Mouse (Mus musculus) CH12.LX (cell line): ENCODE results near the gene Cyp1a1. TPM values are rescaled to one million over a fixed set of nuclear protein-coding genes. Genes with fewer than 3 reads are reported as not detected.

Source experiments
- DNase-seq: peaks from one replicate; pipeline ENCODE4 v3.0.0-alpha.2; 2013; ENCODE audit errors: extremely low read depth
- H3K27ac ChIP-seq: 2 replicates; pipeline ENCODE4 v1.5.1; 2012; ENCODE audit warnings: low read depth, mild to moderate bottlenecking, control low read depth, moderate library complexity; ENCODE audit not compliant: insufficient read depth
- H3K27me3 ChIP-seq: replicated peaks from 2 replicates; pipeline ENCODE3; 2012; ENCODE audit warnings: inconsistent platforms
- H3K36me3 ChIP-seq, 2 experiments: replicated peaks in 1 of 2; 2 replicates each; pipeline versions ENCODE3 to v1.6.1; 2012; ENCODE audit warnings: inconsistent platforms in 1 of 2, low read length in 1 of 2, mild to moderate bottlenecking in 1 of 2, mixed read lengths in 1 of 2, moderate library complexity in 1 of 2; ENCODE audit not compliant: control insufficient read depth in 1 of 2, insufficient read depth in 1 of 2
- H3K4me1 ChIP-seq, 2 experiments: 2 replicates each; pipeline ENCODE4 v1.6.1; 2012; ENCODE audit warnings: inconsistent platforms in 1 of 2, moderate library complexity in 1 of 2; ENCODE audit not compliant: insufficient read depth in 2 of 2, control insufficient read depth in 1 of 2
- H3K4me2 ChIP-seq: 2 replicates; pipeline ENCODE4 v1.6.1; 2012; ENCODE audit warnings: low read depth, mild to moderate bottlenecking, control low read depth; ENCODE audit not compliant: poor library complexity, insufficient read depth, severe bottlenecking
- H3K4me3 ChIP-seq, 3 experiments: fragments of 150-350 bp in 1 of 3; sonication (generic) in 1 of 3; replicated peaks in 1 of 3; 2 replicates each; pipeline versions ENCODE3 to v1.5.1; 2011 to 2012; ENCODE audit warnings: low read depth in 2 of 3, low read length in 2 of 3, mild to moderate bottlenecking in 2 of 3, moderate library complexity in 2 of 3, control low read depth in 1 of 3, improper control_type of control experiment in 1 of 3, inconsistent platforms in 1 of 3, mixed read lengths in 1 of 3; ENCODE audit not compliant: poor library complexity in 1 of 3
- H3K79me2 ChIP-seq: replicated peaks from 2 replicates; pipeline ENCODE4 v1.6.1; 2012; ENCODE audit warnings: mild to moderate bottlenecking, moderate library complexity; ENCODE audit not compliant: control insufficient read depth, poor library complexity, insufficient read depth, severe bottlenecking; ENCODE audit errors: extremely low read depth
- H3K9ac ChIP-seq: 2 replicates; pipeline ENCODE4 v1.6.1; 2012; ENCODE audit warnings: low read depth, mild to moderate bottlenecking, control low read depth, moderate library complexity; ENCODE audit not compliant: insufficient read depth
- H3K9me3 ChIP-seq: replicated peaks from 2 replicates; pipeline ENCODE3; 2012; ENCODE audit warnings: low read length, inconsistent platforms, mixed read lengths
- BHLHE40 ChIP-seq: IDR thresholded peaks from 2 replicates; pipeline ENCODE4 v1.6.1; 2011; ENCODE audit warnings: mild to moderate bottlenecking, low read depth, low read length, improper control_type of control experiment
- CHD1 ChIP-seq: IDR thresholded peaks from 2 replicates; pipeline ENCODE4 v1.6.1; 2012; ENCODE audit warnings: low read depth, low read length, improper control_type of control experiment, inconsistent platforms
- CHD2 ChIP-seq: IDR thresholded peaks from 2 replicates; pipeline ENCODE4 v1.6.1; 2011; ENCODE audit warnings: low read length, improper control_type of control experiment
- CTCF ChIP-seq, 2 experiments: IDR thresholded peaks in 1 of 2; conservative IDR thresholded peaks in 1 of 2; 2 replicates each; pipeline ENCODE4 v1.5.1; 2011 to 2012; ENCODE audit warnings: low read depth in 2 of 2, low read length in 2 of 2, improper control_type of control experiment in 1 of 2, inconsistent platforms in 1 of 2, mild to moderate bottlenecking in 1 of 2, moderate library complexity in 1 of 2
- E2F4 ChIP-seq: IDR thresholded peaks from 2 replicates; pipeline ENCODE4 v1.6.1; 2011; ENCODE audit warnings: low read depth, low read length, improper control_type of control experiment; ENCODE audit not compliant: insufficient replicate concordance
- EP300 ChIP-seq: IDR thresholded peaks from 2 replicates; pipeline ENCODE4 v1.6.1; 2011; ENCODE audit warnings: low read length, improper control_type of control experiment
- ETS1 ChIP-seq: conservative IDR thresholded peaks from 2 replicates; pipeline ENCODE4 v1.6.1; 2012; ENCODE audit warnings: low read depth, mild to moderate bottlenecking, inconsistent platforms, low read length, improper control_type of control experiment, moderate library complexity
- GABPA ChIP-seq: IDR thresholded peaks from 2 replicates; pipeline ENCODE4 v1.6.1; 2012; ENCODE audit warnings: low read depth, low read length, improper control_type of control experiment, inconsistent platforms; ENCODE audit not compliant: insufficient replicate concordance
- HCFC1 ChIP-seq: IDR thresholded peaks from 2 replicates; pipeline ENCODE4 v1.6.1; 2012; ENCODE audit warnings: low read depth, mild to moderate bottlenecking, inconsistent platforms, low read length, improper control_type of control experiment
- IRF4 ChIP-seq: IDR thresholded peaks from 2 replicates; pipeline ENCODE4 v1.6.1; 2014; ENCODE audit warnings: low read depth, mild to moderate bottlenecking, inconsistent platforms, low read length, improper control_type of control experiment
- MAFK ChIP-seq: IDR thresholded peaks from 2 replicates; pipeline ENCODE4 v1.6.1; 2011; ENCODE audit warnings: low read length, improper control_type of control experiment; ENCODE audit not compliant: insufficient replicate concordance
- MAX ChIP-seq: IDR thresholded peaks from 2 replicates; pipeline ENCODE4 v1.6.1; 2011; ENCODE audit warnings: low read length, improper control_type of control experiment
- MAZ ChIP-seq: IDR thresholded peaks from 2 replicates; pipeline ENCODE4 v1.6.1; 2012; ENCODE audit warnings: low read depth, mild to moderate bottlenecking, inconsistent platforms, low read length, improper control_type of control experiment, moderate library complexity
- MXI1 ChIP-seq: IDR thresholded peaks from 2 replicates; pipeline ENCODE4 v1.6.1; 2011; ENCODE audit warnings: mild to moderate bottlenecking, low read depth, low read length, improper control_type of control experiment
- POLR2AphosphoS2 ChIP-seq: IDR thresholded peaks from 2 replicates; pipeline ENCODE4 v1.6.1; 2011; ENCODE audit warnings: low read depth, low read length, improper control_type of control experiment
- SIN3A ChIP-seq: IDR thresholded peaks from 2 replicates; pipeline ENCODE4 v1.6.1; 2012; ENCODE audit warnings: low read length, improper control_type of control experiment, inconsistent platforms
- SMC3 ChIP-seq: IDR thresholded peaks from 2 replicates; pipeline ENCODE4 v1.6.1; 2011; ENCODE audit warnings: low read depth, low read length, improper control_type of control experiment
- UBTF ChIP-seq: IDR thresholded peaks from 2 replicates; pipeline ENCODE4 v1.6.1; 2012; ENCODE audit warnings: low read depth, mild to moderate bottlenecking, inconsistent platforms, low read length, improper control_type of control experiment, moderate library complexity
- USF1 ChIP-seq: IDR thresholded peaks from 2 replicates; pipeline ENCODE4 v1.6.1; 2014; ENCODE audit warnings: low read depth, mild to moderate bottlenecking, inconsistent platforms, low read length, improper control_type of control experiment
- ZMIZ1 ChIP-seq: IDR thresholded peaks from 2 replicates; pipeline ENCODE4 v1.6.1; 2012; ENCODE audit warnings: low read depth, mild to moderate bottlenecking, inconsistent platforms, low read length, improper control_type of control experiment
- dilution Hi-C: fragments of 300-500 bp; cut with MboI; formaldehyde crosslinking; loops from 2 replicates; pipeline ENCODE4 v1.14.3; 2020; ENCODE audit warnings: low sequenced_read_pairs; ENCODE audit not compliant: extremely low pct_unique_long_range_greater_than_20kb, extremely low pct_ligation_motif_present
- in situ Hi-C: fragments of 300-500 bp; cut with MboI; formaldehyde crosslinking; loops from 3 replicates; pipeline ENCODE4 v1.14.3; 2019; ENCODE audit warnings: low sequenced_read_pairs, low pct_ligation_motif_present, low pct_unique_long_range_greater_than_20kb, mixed read lengths
- polyA plus RNA-seq: library from polyadenylated mRNA; unstranded; fragments of >175 nt; gene quantifications from 2 replicates; pipeline ENCODE4 v1.2.1, GENCODE M21; 2012; ENCODE audit warnings: low read depth; ENCODE audit not compliant: insufficient read length
- total RNA-seq, 2 experiments: library from RNA; depleted of rRNA; stranded (reverse); fragments of 300-350 nt in 1 of 2; fragments of >200 nt in 1 of 2; gene quantifications; 2 replicates each; pipeline ENCODE4 v1.2.3; 2012 to 2014

The Cyp1a1 gene
- total and polyA plus RNA-seq, 3 experiments, result 0.11 to 0.13 TPM; not detected in 1

DNA sequence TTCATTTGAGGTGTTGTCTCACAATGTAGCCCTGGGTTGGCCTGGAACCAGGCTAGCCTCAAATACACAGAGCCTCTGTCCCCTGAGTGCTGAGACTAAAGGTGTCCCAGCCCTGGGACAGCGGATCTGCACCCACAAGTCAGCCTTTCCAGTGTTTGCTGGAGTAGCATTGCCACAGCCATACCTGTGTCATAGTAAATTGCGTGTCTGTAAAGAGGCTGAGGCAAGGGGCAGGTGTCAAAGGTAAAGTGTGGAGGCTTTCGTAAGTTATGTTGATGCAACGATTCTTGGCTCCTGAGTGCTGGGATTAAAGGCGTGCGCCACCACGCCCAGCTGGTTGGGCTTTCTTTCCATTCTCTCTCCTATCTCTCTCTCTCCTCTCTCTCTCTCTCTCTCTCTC, 23.1 kb upstream of the Cyp1a1 start:
- no peaks in the 10 kb centered on the region for H3K79me2 ChIP-seq
- no peak overlapping the region for H3K4me3 ChIP-seq
- dilution Hi-C loops (no loop called here), in situ Hi-C loops (loop anchor here (5.0 kb wide), 1 partner anchor 88 kb away; no protein-coding TSS in a partner anchor)
- H3K4me2 ChIP-seq, result no peak overlapping the region
- H3K27me3 ChIP-seq, result peaks cover 26% of the 10 kb centered on the region
- peaks cover 3% of the 10 kb centered on the region for H3K9me3 ChIP-seq
- no peaks in the 10 kb centered on the region for H3K36me3 ChIP-seq
- TF ChIP-seq GABPA (no peak), SIN3A (no peak), ZMIZ1 (no peak), BHLHE40 (no peak), MAX (no peak), CTCF (conservative IDR thresholded peaks at IDR 0.05 in 1 of 2, IDR thresholded peaks at IDR 0.05 in 1 of 2; ENCODE audit: low read depth in 2 of 2, low read length in 2 of 2) (no peak), USF1 (no peak), UBTF (no peak), CHD1 (no peak), POLR2AphosphoS2 (no peak)
- H3K27ac ChIP-seq, result no peak overlapping the region
- DNase-seq, result no peak
- H3K4me1 ChIP-seq, result no peaks in the 10 kb centered on the region; a peak in 1 of 4 replicates
- no peak overlapping the region for H3K9ac ChIP-seq

DNA sequence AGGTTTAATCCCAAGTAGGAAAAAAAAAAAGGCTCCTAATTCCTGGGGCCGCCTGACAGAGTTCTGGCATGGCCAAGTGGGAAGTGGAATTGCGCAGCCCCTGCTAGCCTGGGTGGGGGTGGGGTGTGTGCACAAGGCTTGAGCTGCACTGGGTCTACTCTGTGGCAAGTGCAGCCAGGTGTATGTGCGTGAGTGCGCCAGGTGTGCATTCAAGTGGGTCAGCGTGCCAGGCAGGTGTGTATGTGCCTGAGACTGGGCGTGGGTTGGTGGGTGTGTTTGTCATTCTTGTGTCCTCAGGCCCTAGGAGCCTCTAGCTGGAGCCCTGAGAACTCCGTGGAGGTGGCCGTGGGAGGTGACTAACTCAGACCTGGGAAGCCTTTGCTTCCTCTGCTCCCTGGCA, 21.2 kb upstream of the Cyp1a1 start:
- Histone ChIP-seq H3K27me3 (peaks cover 34% of the 10 kb centered on the region), H3K4me1 (no peaks in the 10 kb centered on the region; a peak in 1 of 4 replicates), H3K79me2 (no peaks in the 10 kb centered on the region), H3K4me2 (no peak overlapping the region), H3K9ac (no peak overlapping the region), H3K9me3 (peaks cover 3% of the 10 kb centered on the region), H3K36me3 (no peaks in the 10 kb centered on the region), H3K4me3 (no peak overlapping the region), H3K27ac (no peak overlapping the region)
- no peak for TF ChIP-seq SMC3
- TF ChIP-seq CHD2, result no peak
- DNase-seq, result no peak
- in situ Hi-C loops (loop anchor here (5.0 kb wide), 1 partner anchor 86 kb away; no protein-coding TSS in a partner anchor), dilution Hi-C loops (no loop called here)

DNA sequence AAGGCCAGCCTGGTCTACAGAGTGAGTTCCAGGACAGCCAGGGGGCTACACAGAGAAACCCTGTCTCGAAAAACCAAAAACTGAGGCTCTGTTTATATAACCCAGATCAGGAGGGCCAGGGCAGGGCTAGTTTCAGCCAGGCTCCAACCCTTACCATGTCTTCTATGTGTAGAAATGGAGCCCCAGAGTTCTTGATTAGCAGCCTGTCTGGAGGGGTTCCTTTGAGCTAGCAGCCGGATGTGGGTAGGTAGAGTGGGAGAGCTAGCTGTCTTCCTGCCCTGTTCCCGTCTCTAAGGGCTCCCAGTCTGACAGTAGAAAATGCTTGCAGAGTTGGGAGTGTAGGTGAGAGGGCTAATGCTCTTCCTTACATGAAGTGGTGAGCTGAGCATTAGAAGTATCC, 20.6 kb upstream of the Cyp1a1 start:
- no peaks in the 10 kb centered on the region for H3K36me3 ChIP-seq
- DNase-seq, result no peak
- H3K4me1 ChIP-seq, result no peaks in the 10 kb centered on the region; a peak in 1 of 4 replicates
- no peak overlapping the region for H3K4me3 ChIP-seq
- dilution Hi-C loops, result no loop called here
- peaks cover 3% of the 10 kb centered on the region for H3K9me3 ChIP-seq
- H3K9ac ChIP-seq, result no peak overlapping the region
- H3K27ac ChIP-seq, result no peak overlapping the region
- in situ Hi-C loops, result loop anchor here (5.0 kb wide), 1 partner anchor 85 kb away; no protein-coding TSS in a partner anchor
- no peaks in the 10 kb centered on the region for H3K79me2 ChIP-seq
- H3K4me2 ChIP-seq, result no peak overlapping the region
- TF ChIP-seq EP300 (no peak), MXI1 (no peak), BHLHE40 (no peak), ETS1 (no peak), IRF4 (no peak), MAZ (no peak), MAX (no peak), POLR2AphosphoS2 (no peak), MAFK (no peak), SIN3A (no peak), HCFC1 (no peak), E2F4 (no peak)
- H3K27me3 ChIP-seq, result peaks cover 38% of the 10 kb centered on the region
